Mouse (Mus musculus): ENCODE results near the gene Klk6.
A peak's percentile ranks its signal among the peaks of the same experiment; 100 is the strongest.

Klk6 gene

DNA sequence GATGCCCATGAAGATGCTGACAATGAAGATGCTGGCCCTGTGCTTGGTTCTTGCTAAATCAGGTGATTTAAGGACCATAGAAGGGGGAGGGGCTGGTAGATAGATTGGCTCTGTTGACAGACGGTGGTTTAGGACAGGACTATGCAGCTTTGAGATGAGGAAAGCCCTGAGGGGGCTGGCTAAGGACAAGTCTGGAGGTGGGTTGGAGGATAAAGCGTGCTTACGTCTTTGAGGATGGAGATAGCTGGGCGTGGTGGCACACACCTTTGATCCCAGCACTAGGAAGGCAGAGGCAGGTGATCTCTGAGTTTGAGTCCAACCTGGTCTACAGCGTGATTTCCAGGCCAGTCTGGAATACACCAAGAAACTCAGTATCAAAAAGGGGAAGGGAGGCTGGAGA, 1.8 kb downstream of the Klk6 start:
- no peak for DNase-seq

DNA sequence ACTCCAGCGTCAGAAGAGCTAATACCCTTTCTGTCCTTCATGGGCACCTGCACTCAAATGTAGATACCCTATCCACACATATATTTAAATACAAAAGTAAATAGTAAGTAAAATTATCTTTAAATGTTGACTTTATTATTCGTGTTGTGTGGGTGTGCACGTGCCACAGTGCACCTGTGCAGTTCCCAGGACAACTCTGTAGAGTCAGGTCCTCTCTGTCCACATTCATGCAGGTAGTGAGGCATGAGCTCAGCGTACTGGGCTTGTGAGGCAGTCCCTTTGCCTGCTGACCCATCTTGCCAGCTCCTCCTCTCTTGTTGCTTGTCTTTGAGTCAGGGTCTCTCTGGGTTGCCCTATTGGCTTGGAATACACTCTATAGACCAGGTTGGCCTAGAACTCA, 3.4 kb downstream of the Klk6 start:
- DNase-seq, result no peak

DNA sequence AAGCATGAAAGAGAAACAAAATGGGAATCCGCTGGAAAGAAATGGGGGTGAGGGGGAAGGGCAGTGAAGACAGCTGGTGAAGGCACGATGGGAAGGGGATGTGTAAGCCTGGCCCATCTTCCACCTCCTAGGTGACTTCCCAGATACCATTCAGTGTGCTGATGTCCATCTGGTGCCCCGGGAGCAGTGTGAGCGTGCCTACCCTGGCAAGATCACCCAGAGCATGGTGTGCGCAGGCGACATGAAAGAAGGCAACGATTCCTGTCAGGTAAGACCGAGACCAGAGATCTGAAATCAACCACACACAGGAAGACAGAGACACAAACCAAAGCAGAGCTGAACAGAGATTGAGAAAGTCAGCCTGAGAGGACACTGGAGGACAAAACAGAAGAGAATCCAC, 4.7 kb downstream of the Klk6 start:
- no peak for DNase-seq

DNA sequence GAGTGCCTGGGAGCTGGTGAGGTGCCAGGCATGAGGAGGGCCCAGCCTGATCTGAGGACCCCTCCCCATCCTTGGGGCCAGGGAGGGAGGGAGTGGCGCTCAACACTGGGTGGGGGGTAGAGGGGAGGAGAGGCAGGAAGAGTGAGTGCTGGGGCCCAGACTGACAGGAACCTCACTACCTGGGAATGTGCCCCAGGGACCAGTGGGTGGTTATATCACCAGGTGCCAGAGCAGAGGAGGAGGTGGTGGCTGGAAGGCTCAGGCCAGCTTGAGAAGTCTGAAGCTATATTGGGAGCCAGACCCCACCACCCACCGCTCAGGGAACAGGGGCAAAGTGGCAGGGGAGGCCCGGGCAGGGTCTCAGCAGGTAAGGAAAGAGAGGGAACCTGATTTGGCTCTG, 17.4 kb downstream of the Klk6 start, which contains the start of gene Klk5:
TSS of gene Klk5 (plus strand) at position 271 of the 400 bp plus-strand sequence.
- DNase-seq, result no peak

DNA sequence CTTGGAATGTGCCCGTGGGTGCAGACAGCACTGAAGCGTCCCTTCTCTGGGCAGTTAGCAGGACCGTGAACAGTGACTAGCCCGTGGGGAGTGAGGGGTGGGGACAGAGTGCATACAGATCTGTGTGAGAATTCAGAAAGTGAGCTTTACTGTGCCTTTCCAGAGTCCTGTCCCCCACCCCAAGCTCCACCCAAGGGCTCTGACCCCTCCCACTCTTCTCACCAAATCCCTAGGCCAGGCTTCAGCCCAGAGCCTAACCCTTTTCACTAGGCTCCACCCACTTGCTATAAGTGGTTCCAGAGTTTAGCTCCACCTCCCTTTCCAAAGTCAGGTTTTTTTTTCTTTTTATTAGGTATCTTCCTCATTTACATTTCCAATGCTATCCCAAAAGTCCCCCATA, 19.5 kb downstream of the Klk6 start:
- DNase-seq, result no peak

DNA sequence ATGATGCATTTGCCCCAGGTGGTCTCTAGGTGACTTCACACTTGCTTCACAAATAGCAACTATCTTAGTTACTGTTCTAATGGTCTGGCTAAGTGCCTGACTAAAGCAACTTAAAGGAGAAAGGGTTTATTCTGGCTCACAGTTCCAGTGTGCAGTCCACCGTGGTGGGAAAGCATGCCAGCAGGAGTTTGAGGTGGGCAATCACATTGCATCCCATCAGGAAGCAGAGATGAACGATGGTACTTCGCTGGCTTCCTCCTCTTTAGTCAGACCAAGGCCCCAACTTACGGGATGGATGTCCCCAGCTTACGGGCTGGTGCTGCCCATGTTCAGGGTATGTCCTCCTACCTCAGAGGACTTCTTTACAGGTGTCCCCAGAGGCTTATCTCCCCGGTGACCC, 27.3 kb downstream of the Klk6 start:
- no peak for DNase-seq

DNA sequence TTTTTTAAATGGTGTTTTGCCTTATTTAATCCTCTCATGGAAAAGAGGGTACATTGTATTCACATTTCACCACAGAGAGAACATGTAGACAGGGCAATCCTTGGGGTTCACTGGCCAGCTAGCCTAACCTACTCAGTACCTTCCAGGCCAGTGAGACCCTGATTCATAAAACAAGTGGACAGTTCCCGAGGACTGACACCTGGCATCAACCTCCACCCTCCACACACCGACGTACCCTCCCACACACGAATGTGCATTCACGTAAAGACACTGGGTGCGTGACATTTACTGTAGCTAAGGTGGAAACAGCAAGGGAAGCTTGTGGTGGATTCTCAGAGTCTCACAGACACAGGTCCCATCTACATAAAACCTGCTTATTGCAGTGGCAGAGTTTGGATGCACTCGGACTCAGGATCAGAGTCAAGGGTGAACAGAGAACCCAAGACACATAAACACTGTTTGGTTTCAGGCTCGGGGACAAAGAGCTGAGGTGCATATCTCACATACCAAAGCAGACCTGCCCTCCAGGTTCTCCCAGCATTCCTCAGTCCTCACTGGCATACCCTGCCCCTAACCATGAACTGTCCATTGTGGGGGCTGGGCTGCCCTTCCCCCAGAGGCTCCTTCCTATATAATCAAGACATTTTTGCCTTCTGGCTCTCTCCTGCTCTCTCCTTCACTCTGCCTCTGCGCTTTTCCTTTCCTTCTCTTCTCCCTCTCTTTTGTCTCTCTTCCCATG, 30.5 kb downstream of the Klk6 start:
- DNase-seq, result no peak

DNA sequence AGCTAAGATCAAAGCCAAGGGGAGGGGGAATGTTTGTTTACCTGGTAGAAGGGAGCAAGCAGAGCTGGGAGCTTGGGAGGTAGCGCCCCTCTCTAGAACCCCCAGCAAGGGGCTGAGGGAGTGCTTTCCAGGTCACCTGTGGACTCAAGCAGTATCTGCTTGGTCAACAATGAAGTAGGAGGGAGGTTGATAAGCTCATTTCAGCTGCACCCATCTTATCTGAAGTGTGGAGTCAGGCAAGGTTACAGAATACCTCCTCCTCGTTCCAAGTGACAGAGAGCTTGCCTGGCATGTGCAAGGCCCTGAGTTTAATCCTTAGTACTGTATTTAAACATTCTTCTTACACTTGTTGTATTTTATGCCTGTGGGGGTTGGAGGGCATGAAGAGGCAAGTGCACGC, 31.4 kb downstream of the Klk6 start:
- no peak for DNase-seq

DNA sequence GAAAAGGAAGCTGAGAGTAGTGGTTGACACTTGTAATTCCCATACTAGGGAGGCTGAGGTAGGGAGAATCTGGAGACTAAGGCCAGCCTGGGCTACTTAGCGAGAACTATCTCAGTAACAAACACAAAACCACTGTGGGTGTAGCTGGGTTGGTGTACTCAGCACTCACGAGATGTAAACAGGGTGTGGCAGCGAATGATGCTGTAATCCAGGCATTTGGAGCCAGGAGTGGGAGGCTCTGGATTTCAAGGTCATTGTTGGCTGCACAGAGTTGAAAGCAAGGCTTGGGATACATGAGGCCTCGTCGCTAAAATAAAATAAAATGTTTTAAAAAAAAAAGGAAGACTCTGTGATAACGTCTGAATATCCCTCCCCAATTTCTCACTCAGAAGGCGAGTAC, 32.0 kb downstream of the Klk6 start:
- DNase-seq, result no peak

DNA sequence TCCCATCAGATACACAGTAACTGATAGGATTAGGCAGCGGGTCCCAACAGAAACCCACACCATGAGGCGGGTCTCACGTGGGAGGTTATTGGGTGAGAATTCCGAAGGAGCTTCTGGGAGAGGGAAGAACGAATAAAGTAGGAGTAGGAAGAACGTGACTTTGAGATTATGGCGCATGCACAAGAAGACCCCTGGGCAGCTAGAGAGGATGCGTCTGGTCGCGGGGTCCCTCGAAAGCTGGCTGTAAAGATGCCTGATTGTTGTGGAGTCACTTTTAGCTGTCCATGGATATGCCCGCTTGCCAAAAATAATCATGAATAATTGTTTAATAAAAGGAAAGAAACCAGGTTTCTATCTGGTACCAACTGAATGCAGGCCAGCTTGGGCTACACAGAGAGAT, 33.2 kb downstream of the Klk6 start:
- no peak for DNase-seq

DNA sequence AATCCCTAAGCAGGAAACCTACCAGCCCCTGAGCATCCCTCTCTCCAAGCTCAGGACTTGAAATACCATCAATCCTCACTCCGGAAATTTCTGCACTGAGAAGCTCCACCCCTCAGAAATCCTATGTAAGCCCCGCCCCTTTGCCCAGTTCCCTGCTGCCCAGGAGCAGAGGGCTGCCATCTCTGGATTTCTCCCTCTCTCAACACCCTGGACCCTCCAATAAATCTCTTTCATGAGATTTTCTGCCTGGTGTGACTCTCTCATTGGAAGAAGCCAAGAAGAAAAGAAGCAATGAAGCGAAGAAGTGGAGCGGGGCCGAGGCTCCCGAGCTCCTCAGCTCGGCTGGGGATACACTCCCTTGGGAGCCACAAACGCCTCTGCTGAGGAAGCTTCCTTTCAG, 36.1 kb downstream of the Klk6 start:
- DNase-seq, result no peak

DNA sequence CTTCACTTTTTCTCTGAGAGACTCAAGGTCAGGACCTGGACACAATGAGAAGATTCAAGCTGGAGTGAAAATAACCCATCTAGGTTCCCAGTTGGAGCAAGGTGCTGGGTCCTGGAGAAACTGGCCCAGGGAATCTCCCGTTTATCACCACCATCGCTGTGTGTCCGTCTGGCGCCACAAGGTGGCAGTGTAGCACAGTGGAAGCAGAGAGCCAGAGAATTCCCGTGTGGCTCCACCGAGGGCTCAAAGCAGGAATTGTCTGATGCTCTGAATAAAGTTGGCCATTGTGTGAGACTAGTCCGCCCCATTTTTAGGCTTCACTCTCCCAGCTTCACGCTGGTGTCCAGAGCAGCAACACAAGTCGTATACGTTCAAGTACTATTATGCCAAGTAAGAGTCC, 48.9 kb downstream of the Klk6 start:
- peak; percentile 27 for DNase-seq

DNA sequence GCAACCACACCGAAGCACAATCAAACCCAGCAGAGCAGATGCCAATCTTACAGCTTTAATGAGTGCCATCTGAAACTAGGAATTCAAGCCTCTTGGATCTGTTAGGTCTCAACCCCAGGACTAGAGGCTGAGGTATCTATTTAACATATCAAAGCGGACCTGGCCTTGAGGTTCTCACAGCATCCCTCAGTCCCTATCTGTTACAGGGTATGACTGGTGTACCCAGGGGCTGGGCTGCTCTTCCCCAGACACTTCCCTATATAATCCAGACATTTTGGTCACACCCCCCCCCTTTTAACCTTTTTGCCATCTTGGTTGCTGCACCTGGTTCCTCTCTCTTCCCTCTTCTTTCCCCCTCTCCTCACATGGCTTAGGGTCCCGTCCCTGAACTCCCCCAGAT, 49.4 kb downstream of the Klk6 start:
- no peak for DNase-seq

DNA sequence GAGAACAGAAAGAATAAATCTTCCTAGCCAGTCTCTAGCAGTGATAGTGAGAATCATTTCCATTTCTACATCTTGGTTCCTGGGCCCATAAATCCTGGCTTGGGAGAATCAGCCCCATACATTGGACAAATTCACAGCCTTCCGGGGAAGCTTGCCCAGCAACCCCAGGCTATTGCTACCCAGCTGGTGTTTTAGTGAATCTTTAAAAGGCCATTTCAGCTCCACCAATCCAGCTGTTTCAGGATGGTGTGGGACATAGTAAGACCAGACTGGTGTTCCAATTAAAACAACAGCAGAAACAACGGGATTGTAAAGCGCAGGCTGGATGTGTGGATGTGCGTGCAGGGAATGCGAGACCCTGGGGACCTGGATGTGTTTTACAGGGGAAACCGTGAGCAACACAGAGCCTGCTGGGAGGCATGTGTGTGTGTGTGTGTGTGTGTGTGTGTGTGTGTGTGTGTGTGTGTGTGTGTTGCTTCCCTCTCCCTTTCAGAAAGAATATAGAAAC, 50.6 kb downstream of the Klk6 start:
- DNase-seq, result no peak

DNA sequence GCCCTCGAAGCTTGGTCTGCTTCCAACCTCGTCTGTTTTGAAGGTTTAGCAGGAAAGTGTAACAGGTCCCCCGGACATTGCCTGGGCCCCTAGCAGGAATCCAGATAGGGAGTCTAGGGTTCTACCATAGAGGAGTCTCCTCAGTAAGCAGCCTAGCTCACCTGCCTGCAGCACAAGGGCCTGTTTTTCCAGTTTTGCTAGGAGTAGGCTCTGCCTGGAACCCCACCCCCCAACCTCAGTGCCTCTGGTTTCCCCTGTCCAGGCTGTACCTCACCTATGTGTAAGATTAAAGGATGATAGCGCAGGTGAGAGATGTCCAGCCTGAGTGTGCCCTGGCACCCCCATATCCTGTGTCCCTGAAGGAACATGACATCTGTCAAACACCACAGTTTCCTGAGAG, 52.1 kb downstream of the Klk6 start:
- DNase-seq, result no peak

DNA sequence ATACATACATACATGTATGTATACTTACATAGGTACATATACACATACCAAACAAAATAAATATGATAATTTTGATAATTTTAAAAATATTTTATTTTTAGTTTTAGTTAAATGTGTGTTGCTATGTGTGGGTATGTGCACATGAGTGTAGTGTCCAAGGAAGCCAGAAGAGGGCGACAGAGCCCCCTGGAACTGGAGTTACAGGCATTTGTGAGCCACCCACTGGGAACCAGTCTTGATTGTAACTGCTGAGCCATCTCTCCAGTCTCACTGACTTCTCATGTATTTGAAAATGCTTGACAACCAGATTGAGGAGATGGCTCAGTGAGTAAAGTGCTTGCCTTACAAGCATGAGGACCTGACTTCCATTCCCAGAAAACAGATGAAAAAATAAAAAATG, 54.0 kb downstream of the Klk6 start:
- DNase-seq, result no peak

DNA sequence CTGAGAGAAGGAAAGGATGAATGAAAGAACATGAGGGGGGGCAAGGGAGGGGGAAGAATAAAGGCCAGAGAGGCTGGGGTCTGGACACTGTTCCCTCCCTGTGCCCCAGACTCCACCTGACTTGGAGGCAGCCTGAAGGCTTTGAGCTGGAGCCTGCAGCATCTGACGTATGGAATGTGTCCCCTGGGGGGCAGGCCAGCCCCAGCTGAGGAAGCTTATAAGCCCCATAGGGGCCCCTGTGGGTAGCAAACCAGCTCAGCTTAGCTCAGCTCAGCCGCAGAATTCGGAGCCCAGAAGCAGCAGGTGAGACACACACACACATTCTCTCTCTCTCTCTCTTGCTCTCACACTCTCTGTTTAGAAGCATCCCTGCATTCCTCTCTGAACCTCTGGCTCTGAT, 56.6 kb downstream of the Klk6 start, which contains the start of gene Klk4:
TSS of gene Klk4 (plus strand) at position 249 of the 400 bp plus-strand sequence.
- no peak for DNase-seq

Measured in thymus, postnatal 25 days (tissue).